Mouse (Mus musculus) kidney, adult 11 months (tissue): ENCODE results near the gene Tial1.

ENCODE experiments used
- DNase-seq: peaks from one replicate; pipeline ENCODE4 v3.0.0; 2022

Gene Tial1

GRCm38 (mm10) chr7:128461285-128462215, at the start of gene Tial1:
Tial1 (minus strand) TSS chr7:128461717.
- DNase-seq = peak; percentile 99

- no peak for DNase-seq
Observed at GRCm38 (mm10) chr7:128504091-128504490, 42.6 kb upstream of the Tial1 start.

- no peak for DNase-seq
Observed at GRCm38 (mm10) chr7:128499801-128500200, 38.3 kb upstream of the Tial1 start.

DNA sequence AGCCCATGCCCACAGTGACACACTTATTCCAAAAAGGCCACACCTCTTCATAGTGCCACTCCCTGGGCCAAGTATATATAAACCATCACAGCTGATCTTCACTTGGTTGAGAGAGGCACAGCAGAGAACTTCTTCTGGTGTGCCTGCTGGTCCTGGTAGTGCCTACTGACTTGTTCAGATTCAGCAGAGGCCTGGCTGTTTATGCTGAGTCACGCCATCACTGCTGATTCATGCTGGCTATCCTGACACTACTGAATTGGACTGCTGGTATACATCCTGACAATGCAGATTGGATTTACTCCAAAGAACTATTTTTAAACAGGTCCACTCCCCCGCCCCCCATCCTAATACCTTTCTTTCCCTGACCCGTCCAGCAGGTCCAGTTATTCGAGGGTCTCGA, 33.0 kb upstream of the Tial1 start:
- DNase-seq = no peak

DNA sequence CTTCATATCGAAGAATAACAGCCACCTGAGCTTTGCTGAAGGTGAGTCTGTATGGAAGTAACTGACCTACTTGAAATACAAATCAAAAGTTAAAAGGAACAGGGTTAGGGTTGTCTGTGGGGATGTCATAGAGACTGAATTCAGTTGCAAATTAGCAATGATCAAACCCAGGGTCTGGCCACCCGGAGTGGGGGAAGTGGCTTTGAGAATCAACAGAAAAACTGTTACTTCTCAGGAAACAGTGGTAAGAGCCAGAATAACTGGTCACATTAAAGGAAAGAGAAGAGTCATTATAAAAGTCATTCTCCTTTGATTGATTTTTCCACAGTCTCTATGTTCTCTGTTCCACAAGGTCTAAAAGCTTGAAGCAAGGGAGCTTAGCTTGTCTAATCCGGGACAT, 27.5 kb upstream of the Tial1 start:
- DNase-seq = no peak

GRCm38 (mm10) chr7:128474322-128474721, 12.8 kb upstream of the Tial1 start:
- DNase-seq = peak; percentile 81

DNA sequence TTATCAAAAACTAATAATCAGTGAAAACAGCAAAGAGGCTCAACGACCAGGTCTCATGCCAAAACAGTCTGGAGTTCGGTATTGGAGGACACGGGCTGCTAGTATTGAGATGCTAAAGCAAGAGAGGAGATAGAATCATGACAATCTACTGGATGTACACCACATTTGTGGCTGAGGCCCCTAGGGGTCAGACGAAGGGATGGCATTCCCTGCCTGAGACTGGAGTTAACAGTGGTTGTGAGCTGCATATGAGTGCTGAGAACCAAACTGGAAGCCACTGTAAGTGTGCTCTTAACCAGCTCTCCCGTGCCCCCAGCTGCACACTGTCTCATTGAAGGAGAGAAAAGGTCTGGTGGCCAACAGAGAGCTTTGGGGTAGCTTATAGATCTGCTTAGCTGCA, 889 bp upstream of the Tial1 start:
- DNase-seq = peak; percentile 9

GRCm38 (mm10) chr7:128460865-128461228, 670 bp downstream of the Tial1 start:
- DNase-seq = no peak

GRCm38 (mm10) chr7:128460131-128460864, 1.2 kb downstream of the Tial1 start:
- DNase-seq = peak; percentile 24

DNA sequence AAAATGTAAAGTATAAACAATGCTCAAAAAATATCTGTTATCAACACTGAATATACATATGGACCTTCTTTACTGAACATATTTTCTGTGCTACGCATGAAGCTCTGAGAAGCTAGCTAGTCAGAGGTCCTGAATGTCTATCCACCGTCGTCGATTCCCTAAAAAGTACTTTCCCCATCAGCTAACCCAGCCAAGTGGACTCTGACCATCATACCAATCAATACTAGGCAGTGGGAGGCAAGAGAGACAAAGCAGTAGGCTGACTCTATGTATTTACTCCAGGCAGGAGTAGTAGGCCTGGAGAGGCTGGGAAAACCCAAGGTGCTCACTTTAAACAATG, 1.8 kb downstream of the Tial1 start:
- no peak for DNase-seq

- no peak for DNase-seq
Observed at GRCm38 (mm10) chr7:128458011-128458410, 3.5 kb downstream of the Tial1 start.

- DNase-seq = no peak
Observed at GRCm38 (mm10) chr7:128452731-128453130, 8.8 kb downstream of the Tial1 start.

DNA sequence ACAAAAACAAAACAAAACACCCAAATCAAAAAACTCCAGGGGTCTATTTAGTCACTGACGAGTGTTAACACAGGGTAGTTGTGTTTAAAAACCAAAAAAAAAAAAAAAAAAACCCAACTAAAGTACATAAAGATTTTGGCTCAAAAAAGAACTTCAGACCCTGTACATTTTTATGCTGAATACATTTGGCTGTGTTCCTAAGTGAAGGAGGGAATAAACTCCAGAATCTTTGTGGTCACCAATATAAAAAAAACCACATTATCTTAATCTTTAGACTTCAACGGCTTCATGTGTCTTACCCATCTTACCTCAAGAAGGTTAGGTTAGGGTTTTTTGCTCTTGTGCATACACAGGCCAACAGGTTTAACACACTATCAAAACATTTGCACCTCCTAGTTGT, 20.9 kb downstream of the Tial1 start:
- DNase-seq = no peak

DNA sequence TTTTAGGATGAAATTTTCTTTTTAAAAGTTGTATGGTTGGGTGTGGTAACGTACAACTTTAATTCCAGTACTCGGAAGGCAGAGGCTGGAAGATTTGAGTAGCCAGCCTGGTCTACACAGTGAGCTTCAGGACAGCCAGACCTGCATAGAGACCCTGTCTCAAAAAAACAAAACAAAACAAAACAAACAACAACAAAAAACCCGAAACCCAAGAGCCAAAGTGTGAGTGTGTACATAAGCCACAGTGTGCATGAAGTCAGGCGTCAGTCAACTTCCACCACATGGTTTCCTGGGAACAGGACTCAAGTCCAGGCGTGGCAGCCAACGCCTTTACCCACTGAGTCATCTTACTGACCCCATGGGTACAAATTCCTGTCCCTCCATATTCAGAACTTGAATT, 22.3 kb downstream of the Tial1 start:
- no peak for DNase-seq

- DNase-seq = no peak
Observed at GRCm38 (mm10) chr7:128438131-128438530, 23.4 kb downstream of the Tial1 start.

- DNase-seq = no peak
Observed at GRCm38 (mm10) chr7:128433213-128433612, 28.3 kb downstream of the Tial1 start.

DNA sequence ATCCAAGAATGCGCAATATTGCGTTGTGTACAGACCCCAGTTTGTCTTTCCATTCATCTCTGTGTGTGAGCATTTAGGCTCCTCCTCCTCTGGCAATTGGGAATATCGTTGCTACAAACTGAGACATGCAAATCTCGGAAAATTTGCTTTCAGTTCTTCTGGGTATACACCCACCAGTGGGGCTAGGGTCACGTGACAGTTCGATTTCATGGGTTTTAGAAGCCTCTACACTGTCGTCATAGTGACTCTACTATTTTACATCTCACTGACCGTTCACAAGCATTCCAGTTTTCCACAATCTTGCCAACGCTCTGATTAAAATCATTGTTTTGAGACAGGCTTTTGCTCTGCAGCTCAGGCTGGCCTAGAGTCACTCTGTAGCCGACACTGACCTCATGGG, 28.9 kb downstream of the Tial1 start:
- no peak for DNase-seq

DNA sequence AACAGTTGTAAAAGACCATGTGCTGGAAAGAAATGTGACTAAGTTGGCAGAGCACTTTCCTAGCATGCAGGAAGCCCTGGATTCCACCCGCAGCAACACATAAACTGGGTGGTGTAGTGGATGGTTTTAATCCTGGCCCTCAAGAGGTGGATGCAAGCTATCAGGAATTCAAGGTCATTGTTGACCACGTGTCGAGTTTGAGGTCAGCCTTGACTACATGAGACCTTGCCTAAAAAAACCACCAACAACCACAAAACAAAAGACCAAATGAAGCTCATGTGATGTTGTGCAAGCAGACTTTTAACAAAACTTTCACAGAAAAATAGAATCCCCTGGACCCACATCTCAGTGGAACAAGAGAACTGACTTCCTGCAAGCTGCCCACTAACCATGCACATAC, 39.0 kb downstream of the Tial1 start:
- no peak for DNase-seq

DNA sequence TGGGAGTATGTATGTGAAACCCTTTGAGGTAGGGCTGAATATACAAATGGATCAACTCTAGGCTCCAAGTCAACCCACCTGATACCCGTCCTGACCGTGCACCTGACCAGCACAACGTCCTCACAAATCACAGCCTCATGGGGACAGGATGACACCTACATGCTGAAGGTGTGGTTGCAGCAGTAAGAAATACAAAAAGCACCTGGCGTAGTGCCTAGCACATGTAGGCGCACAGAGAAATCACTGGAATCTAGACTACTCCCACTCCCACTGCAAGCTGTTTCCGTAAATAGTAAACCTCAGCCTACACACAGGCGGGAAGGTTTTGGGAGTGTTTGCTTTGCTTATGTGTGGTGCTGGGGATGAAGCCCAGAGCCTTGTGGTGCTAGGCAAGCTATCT, 39.8 kb downstream of the Tial1 start:
- DNase-seq = no peak

GRCm38 (mm10) chr7:128419690-128420089, 41.8 kb downstream of the Tial1 start:
- DNase-seq = no peak

- DNase-seq = peak; percentile 42
Observed at GRCm38 (mm10) chr7:128417930-128418779, 43.4 kb downstream of the Tial1 start, which contains the start of gene Rgs10. Rgs10 (minus strand) TSS chr7:128418758.

DNA sequence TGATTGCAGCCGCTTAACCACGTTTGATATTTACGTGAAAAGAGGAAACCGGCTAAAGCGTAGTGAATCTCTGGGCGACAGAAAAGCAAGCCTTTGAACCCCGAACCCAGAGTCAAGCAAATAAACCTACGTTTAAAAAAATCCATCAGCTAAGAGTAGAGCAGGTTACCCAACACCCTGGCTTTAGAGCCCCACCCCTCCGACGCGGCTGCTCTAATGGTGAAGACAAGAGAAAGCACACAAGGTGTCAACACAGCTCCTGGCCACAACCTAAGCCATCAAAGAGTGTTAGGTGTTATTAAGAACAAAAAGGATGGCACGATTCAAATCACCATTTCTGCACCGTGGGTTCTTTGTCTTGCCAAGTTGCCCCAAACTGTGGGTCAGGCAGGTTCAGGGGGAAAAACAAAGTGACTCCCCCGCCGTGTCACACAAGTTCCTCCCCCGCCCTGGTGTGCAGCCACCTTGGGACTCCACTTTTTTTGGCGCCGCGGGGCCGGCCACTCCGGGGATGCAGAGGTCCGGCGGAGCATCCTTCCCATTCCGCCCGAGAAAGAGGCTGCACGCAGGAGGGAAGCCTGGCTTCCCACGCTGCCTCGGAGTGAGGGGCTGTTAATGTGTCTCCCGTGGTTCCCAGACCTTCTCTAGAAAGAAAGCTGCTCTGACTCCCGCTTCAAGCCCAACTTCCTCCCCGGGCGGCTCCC, 44.1 kb downstream of the Tial1 start:
- DNase-seq = no peak

DNA sequence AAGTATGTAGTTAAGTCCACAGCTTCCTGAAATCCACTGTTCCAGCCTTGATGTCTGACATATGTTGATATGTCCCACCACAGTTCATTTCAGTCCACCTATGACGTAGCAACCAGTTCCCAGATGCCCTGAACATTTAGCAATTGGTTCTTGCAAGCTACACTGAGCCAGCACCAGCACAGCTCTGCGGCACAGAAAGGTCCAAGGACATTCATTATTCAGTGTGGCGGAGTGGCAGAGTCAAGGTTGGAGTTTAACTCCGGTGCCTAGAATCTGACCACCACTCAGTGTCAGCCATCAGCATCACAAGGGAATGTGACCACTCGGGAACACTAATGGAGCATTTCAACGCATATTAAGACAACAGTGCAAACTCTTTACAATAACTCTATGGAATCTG, 44.9 kb downstream of the Tial1 start:
- DNase-seq = no peak
